Mouse (Mus musculus) liver, embryonic 14.5 days (tissue): ENCODE measurements around the gene Kif13a.

Experiments used
- CTCF ChIP-seq: IDR thresholded peaks from 2 replicates; pipeline ENCODE4 v1.5.1; 2016; ENCODE audit warnings: antibody characterized with exemption, low read depth, control low read depth
- EP300 ChIP-seq: IDR thresholded peaks from 2 replicates; pipeline ENCODE4 v1.6.1; 2016; ENCODE audit warnings: antibody characterized with exemption, low read depth

- TF ChIP-seq CTCF = no peak
- no peak for TF ChIP-seq EP300
These were observed 71.4 kb downstream of the Kif13a start for GRCm38 (mm10) chr13:46858143-46858834.
